Mouse (Mus musculus) heart, adult 11 months (tissue): Measurements from ENCODE around the gene Cyp4a12a.
"Not testable (repeated sequence)": the region's sequence is repeated elsewhere in the genome, so short reads cannot be mapped to it uniquely, and the experiment has no call there.

Experiments
- DNase-seq: peaks from one replicate; pipeline ENCODE4 v3.0.0; 2022

The Cyp4a12a gene

DNA sequence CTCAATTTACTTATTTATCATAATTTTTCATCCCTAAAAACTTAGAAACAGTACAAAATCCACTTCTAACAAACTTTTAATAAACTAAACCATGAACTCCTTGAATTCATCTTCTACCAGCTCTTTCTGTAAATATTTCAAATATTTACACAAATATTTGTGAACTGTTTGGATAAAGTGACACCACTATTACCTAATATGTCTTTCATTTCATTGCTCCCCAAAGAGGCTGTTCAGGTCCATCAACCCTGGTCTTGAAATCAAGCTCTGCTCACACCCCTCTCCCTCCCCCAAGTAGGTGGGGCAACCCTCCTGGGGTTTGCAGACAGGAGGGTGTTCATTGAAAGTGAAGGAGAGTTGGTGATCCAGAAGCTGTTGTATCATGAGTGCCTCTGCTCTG, at the start of gene Cyp4a12a:
Cyp4a12a (plus strand) TSS at position 301 of the 400 bp plus-strand sequence.
- DNase-seq, result not testable (repeated sequence)

- DNase-seq, result not testable (repeated sequence)
Measured at GRCm38 (mm10) chr4:115264687-115265569, 33.9 kb upstream of the Cyp4a12a start.

DNA sequence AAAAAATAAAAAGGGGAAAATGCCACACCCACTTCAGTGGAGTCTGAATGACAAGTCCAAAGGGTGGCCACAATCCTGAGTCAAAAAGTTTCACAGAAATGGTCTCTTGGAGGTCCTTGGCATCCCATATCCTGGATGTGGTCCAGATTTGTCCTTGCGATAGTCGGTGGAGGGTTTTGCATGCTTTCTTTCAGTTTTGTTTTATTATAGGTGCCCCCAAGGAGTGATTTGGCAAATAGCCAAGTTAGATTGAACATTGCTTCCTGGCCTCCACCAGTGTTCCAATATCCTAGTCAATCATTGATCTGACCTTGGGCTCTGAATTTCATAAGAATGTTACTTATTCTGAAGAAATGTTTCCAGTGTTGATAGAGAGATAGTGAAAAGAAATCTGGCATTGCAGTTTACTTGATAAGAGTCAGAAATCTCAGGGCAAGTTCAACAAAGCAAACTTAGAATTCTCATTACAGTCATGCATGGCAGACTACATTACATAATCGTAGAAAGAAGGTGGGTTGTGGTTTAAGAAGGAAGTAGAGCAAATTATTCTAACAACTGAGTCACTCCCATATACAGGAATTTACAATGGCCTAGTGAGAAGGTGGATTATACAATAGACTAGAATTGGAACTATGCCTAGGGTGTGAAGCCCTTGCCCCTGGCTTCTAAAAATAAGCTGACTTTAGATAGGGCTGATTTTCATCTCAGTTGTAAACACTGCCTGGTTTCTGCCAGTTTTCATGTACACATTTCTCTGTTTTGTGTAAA, 20.4 kb upstream of the Cyp4a12a start:
- DNase-seq, result peak; percentile 72

GRCm38 (mm10) chr4:115280342-115280741, 18.5 kb upstream of the Cyp4a12a start:
- DNase-seq, result peak; percentile 14

GRCm38 (mm10) chr4:115280779-115281178, 18.1 kb upstream of the Cyp4a12a start:
- peak; percentile 12 for DNase-seq

- DNase-seq, result peak; percentile 13
Measured at GRCm38 (mm10) chr4:115281231-115281767, 17.5 kb upstream of the Cyp4a12a start.

DNA sequence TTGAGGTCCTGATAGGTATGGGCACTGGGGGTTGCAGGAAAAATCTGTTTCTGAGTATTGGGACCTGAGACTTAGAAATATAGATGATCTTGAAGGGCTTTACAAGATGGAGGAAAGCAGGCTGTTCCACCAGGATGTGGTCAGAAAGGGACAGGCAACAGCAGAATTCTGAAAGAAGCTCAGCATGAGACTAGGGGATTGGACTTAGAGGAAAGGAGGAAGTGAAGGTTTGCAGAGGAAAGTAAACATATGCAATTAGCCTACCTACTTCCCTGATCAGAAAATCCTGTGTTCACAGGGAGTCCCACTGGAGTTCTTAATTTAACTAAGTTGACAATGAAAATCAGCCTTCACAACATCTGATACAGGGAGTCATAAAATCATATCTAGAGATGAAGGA, 26.9 kb downstream of the Cyp4a12a start:
- DNase-seq, result not testable (repeated sequence)

- not testable (repeated sequence) for DNase-seq
Measured at GRCm38 (mm10) chr4:115365624-115366023, 66.8 kb downstream of the Cyp4a12a start.

- peak; percentile 82 for DNase-seq
Measured at GRCm38 (mm10) chr4:115368067-115368466, 69.2 kb downstream of the Cyp4a12a start.
